24 mouse cellular contexts compared by ENCODE assay signal in the genomic region with DNA sequence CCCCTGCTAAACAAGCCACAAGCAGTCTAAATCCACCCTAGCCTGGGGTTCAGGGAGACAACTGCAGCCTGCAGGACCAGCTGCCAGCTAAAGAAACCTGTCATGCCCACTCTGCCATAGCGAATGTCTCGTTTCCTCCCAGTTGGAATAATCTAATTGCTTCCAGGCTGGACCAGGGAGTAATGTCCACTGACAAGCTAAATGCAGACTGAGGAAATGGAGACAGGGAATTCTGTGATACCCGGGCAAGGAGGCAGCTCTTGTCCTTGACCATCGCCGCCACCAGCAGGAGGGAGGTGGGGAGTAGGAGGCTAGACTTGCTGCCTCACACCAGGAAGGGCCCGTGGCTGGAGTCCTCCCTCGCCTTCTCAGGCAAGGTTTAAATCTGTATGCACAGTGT. TPM values are rescaled to one million over a fixed set of nuclear protein-coding genes. Genes with fewer than 3 reads are reported as not detected.
"Had no signal": no experiment of that assay in that cellular context is flagged by ENCODE, and none has a peak within 500 bp of the region (broad histone marks: within the 10 kb centered on the region; RNA-seq: fewer than 3 reads in every experiment).

No protein-coding gene starts in this region.

- H3K36me3 ChIP-seq: kidney, embryonic 15.5 days; limb, embryonic 10.5 days; liver, embryonic 15.5 days; neural tube, embryonic 12.5 days; stomach, embryonic 15.5 days had no signal

- ATAC-seq: lung, postnatal 0 days had no signal

- H3K27ac ChIP-seq: kidney, embryonic 15.5 days; left cerebral cortex, adult 2 months; limb, embryonic 10.5 days; liver, embryonic 15.5 days; neural tube, embryonic 12.5 days; stomach, embryonic 15.5 days had no signal

- DNase-seq: kidney, postnatal 14 days; lung, adult 2 months; lung, postnatal 36 days; right cerebral cortex, postnatal 14 days; thymus, adult 2 months; thymus, postnatal 25 days had no signal

- H3K4me1 ChIP-seq: kidney, embryonic 15.5 days; liver, embryonic 15.5 days; stomach, embryonic 15.5 days had no signal

- H3K27me3 ChIP-seq: liver, embryonic 15.5 days; stomach, embryonic 15.5 days had no signal

- H3K4me2 ChIP-seq: kidney, embryonic 15.5 days; liver, embryonic 11.5 days; liver, embryonic 15.5 days; neural tube, embryonic 12.5 days; stomach, embryonic 15.5 days had no signal

- H3K9ac ChIP-seq: kidney, embryonic 15.5 days; liver, embryonic 15.5 days; neural tube, embryonic 12.5 days; stomach, embryonic 15.5 days had no signal

- H3K4me3 ChIP-seq: kidney, embryonic 15.5 days; left cerebral cortex, adult 2 months; limb, embryonic 10.5 days; liver, embryonic 15.5 days; neural tube, embryonic 12.5 days; stomach, embryonic 15.5 days had no signal

- H3K9me3 ChIP-seq: kidney, embryonic 15.5 days; limb, embryonic 10.5 days; liver, embryonic 15.5 days; neural tube, embryonic 12.5 days; stomach, embryonic 15.5 days had no signal

RNA-seq across cellular contexts. Expression of gene Nkx1-1, which starts 30.6 kb away (rescaled TPM):
- total RNA-seq: layer of hippocampus, adult 8-10 months; layer of hippocampus, postnatal 25 days; left cerebral cortex, adult 2 months; left cerebral cortex, postnatal 14 days; megakaryocyte progenitor cell, adult 5-6 weeks; monocyte, adult 5-6 weeks; neutrophil, adult 5-6 weeks had no signal
- polyA plus RNA-seq: kidney, embryonic 15.5 days; large intestine, adult 2 months; limb, embryonic 10.5 days; limb, embryonic 14.5 days; liver, embryonic 11.5 days; liver, embryonic 15.5 days; lung, adult 2 months; lung, postnatal 0 days; spleen, adult 2 months; stomach, embryonic 15.5 days; thymus, adult 2 months; urinary bladder, adult 2 months had no signal
